Mouse (Mus musculus) lung, embryonic 15.5 days (tissue): ENCODE measurements around the gene 4922502D21Rik. TPM values are rescaled to one million over a fixed set of nuclear protein-coding genes. Genes with fewer than 3 reads are reported as not detected.

Source experiments
- ATAC-seq: fragments of 200-750 bp; cut with Nextera tagmentation; 2 replicates; pipeline ENCODE4 v1.8.0; 2017; ENCODE audit warnings: moderate number of reproducible peaks, borderline replicate concordance; ENCODE audit not compliant: low FRiP score, low TSS enrichment; ENCODE audit errors: extremely low read depth
- H3K27ac ChIP-seq: fragments of 300-500 bp; sonication (generic); 2 replicates; pipeline ENCODE4 v1.5.1; 2015; ENCODE audit warnings: moderate library complexity, mild to moderate bottlenecking, inconsistent platforms
- H3K27me3 ChIP-seq: fragments of 300-500 bp; sonication (generic); 2 replicates; pipeline ENCODE4 v1.6.1; 2015; ENCODE audit warnings: inconsistent platforms
- H3K36me3 ChIP-seq: fragments of 300-500 bp; sonication (generic); 2 replicates; pipeline ENCODE4 v1.6.1; 2015; ENCODE audit warnings: inconsistent platforms
- H3K4me1 ChIP-seq: fragments of 300-500 bp; sonication (generic); 2 replicates; pipeline ENCODE4 v1.6.1; 2015; ENCODE audit warnings: inconsistent platforms
- H3K4me2 ChIP-seq: fragments of 300-500 bp; sonication (generic); 2 replicates; pipeline ENCODE4 v1.6.1; 2015; ENCODE audit warnings: inconsistent platforms, mild to moderate bottlenecking, moderate library complexity
- H3K4me3 ChIP-seq: fragments of 300-500 bp; sonication (generic); 2 replicates; pipeline ENCODE4 v1.5.1; 2015; ENCODE audit warnings: mild to moderate bottlenecking, inconsistent platforms
- H3K9ac ChIP-seq: fragments of 300-500 bp; sonication (generic); 2 replicates; pipeline ENCODE4 v1.6.1; 2015; ENCODE audit warnings: inconsistent platforms
- H3K9me3 ChIP-seq: fragments of 300-500 bp; sonication (generic); 2 replicates; pipeline ENCODE4 v1.6.1; 2016; ENCODE audit warnings: inconsistent platforms
- WGBS: fragments of 180-500 bp; shearing (Covaris S2); methylation state at CpG from one replicate; pipeline ENCODE4 v1.1.7; 2015; 5-methylcytosine and 5-hydroxymethylcytosine counted together
- polyA plus RNA-seq: library from polyadenylated mRNA; unstranded; fragments of >200 nt; fragmentation: Nextera tagmentation; extraction: Ambion mirVana; gene quantifications from 2 replicates; pipeline ENCODE4 v1.2.1, GENCODE M21; 2015

The 4922502D21Rik gene
- polyA plus RNA-seq, 1 experiment from 2014 or later = not detected

GRCm38 (mm10) chr6:129284384-129285104 lies 47.1 kb downstream of the 4922502D21Rik start:
- H3K27me3 ChIP-seq = no peaks in the 10 kb centered on the region
- no peaks in the 10 kb centered on the region for H3K4me1 ChIP-seq
- ATAC-seq = no peak
- no peak overlapping the region for H3K4me3 ChIP-seq
- H3K4me2 ChIP-seq = no peak overlapping the region
- 42% methylated on average over 7 of the region's 7 CpGs for WGBS
- H3K27ac ChIP-seq = no peak overlapping the region
- H3K36me3 ChIP-seq = no peaks in the 10 kb centered on the region
- no peak overlapping the region for H3K9ac ChIP-seq
- no peaks in the 10 kb centered on the region for H3K9me3 ChIP-seq

GRCm38 (mm10) chr6:129283271-129283670 lies 48.3 kb downstream of the 4922502D21Rik start:
- 54% methylated on average over 3 of the region's 3 CpGs for WGBS
- Histone ChIP-seq H3K9ac (no peak overlapping the region), H3K27me3 (no peaks in the 10 kb centered on the region), H3K4me3 (no peak overlapping the region), H3K36me3 (no peaks in the 10 kb centered on the region), H3K4me1 (no peaks in the 10 kb centered on the region), H3K27ac (no peak overlapping the region), H3K9me3 (no peaks in the 10 kb centered on the region), H3K4me2 (no peak overlapping the region)
- ATAC-seq = no peak

- H3K27me3 ChIP-seq = no peaks in the 10 kb centered on the region
- ATAC-seq = no peak
These were observed 55.1 kb downstream of the 4922502D21Rik start for GRCm38 (mm10) chr6:129276483-129276882.

GRCm38 (mm10) chr6:129275624-129276203 lies 55.9 kb downstream of the 4922502D21Rik start:
- Histone ChIP-seq H3K27me3 (no peaks in the 10 kb centered on the region), H3K4me1 (no peaks in the 10 kb centered on the region), H3K9ac (no peak overlapping the region), H3K9me3 (no peaks in the 10 kb centered on the region), H3K4me3 (no peak overlapping the region), H3K36me3 (no peaks in the 10 kb centered on the region), H3K4me2 (no peak overlapping the region), H3K27ac (no peak overlapping the region)
- WGBS = 63% methylated on average over 3 of the region's 3 CpGs
- ATAC-seq = no peak

More at GRCm38 (mm10) chr6:129276483-129276882, 55.1 kb downstream of the 4922502D21Rik start:
- Histone ChIP-seq H3K9ac (no peak overlapping the region), H3K27ac (no peak overlapping the region), H3K4me2 (no peak overlapping the region), H3K4me3 (no peak overlapping the region), H3K4me1 (no peaks in the 10 kb centered on the region), H3K36me3 (no peaks in the 10 kb centered on the region), H3K9me3 (no peaks in the 10 kb centered on the region)
- WGBS = 91% methylated on average over 2 of the region's 2 CpGs

- H3K27me3 ChIP-seq = no peaks in the 10 kb centered on the region
- WGBS = 58% methylated on average over 9 of the region's 9 CpGs
These were observed 56.4 kb downstream of the 4922502D21Rik start, which contains the start of gene Cd69 for GRCm38 (mm10) chr6:129275220-129275619. Gene Cd69 (minus strand): TSS chr6:129275436.

GRCm38 (mm10) chr6:129274476-129274875 lies 57.1 kb downstream of the 4922502D21Rik start:
- Histone ChIP-seq H3K27me3 (no peaks in the 10 kb centered on the region), H3K9me3 (no peaks in the 10 kb centered on the region), H3K36me3 (no peaks in the 10 kb centered on the region), H3K4me1 (no peaks in the 10 kb centered on the region), H3K27ac (no peak overlapping the region), H3K4me2 (no peak overlapping the region), H3K4me3 (no peak overlapping the region), H3K9ac (no peak overlapping the region)
- ATAC-seq = no peak
- WGBS = 77% methylated on average over 2 of the region's 2 CpGs

More at GRCm38 (mm10) chr6:129275220-129275619, 56.4 kb downstream of the 4922502D21Rik start, which contains the start of gene Cd69:
- no peak within 1 kb of the TSS for H3K4me2 ChIP-seq
- H3K4me3 ChIP-seq = no peak within 1 kb of the TSS
- no peak within 1 kb of the TSS for H3K9ac ChIP-seq
- no peaks in the 10 kb centered on the region for H3K36me3 ChIP-seq
- no peaks in the 10 kb centered on the region for H3K9me3 ChIP-seq
- no peak within 1 kb of the TSS for H3K27ac ChIP-seq
- ATAC-seq = no peak
- no peaks in the 10 kb centered on the region for H3K4me1 ChIP-seq

- WGBS = 73% methylated on average over 3 of the region's 3 CpGs
- no peak overlapping the region for H3K9ac ChIP-seq
- no peak overlapping the region for H3K27ac ChIP-seq
- H3K9me3 ChIP-seq = no peaks in the 10 kb centered on the region
- H3K27me3 ChIP-seq = no peaks in the 10 kb centered on the region
- H3K36me3 ChIP-seq = no peaks in the 10 kb centered on the region
- no peak for ATAC-seq
- no peak overlapping the region for H3K4me2 ChIP-seq
- H3K4me1 ChIP-seq = no peaks in the 10 kb centered on the region
- H3K4me3 ChIP-seq = no peak overlapping the region
These were observed 57.9 kb downstream of the 4922502D21Rik start for GRCm38 (mm10) chr6:129273662-129274061.

Other genes starting within 250 kb of the 4922502D21Rik start
- gene Clec2e, start 230.9 kb downstream of the 4922502D21Rik start, polyA plus RNA-seq = not detected in 2 replicates
- 1.2 and 1.5 TPM in 2 replicates for gene Clec2d, start 151.2 kb downstream of the 4922502D21Rik start, polyA plus RNA-seq
- gene Cd69, start 56.4 kb downstream of the 4922502D21Rik start, polyA plus RNA-seq = 0.15 and 0.39 TPM in 2 replicates
- gene Clec12a, start 10.9 kb upstream of the 4922502D21Rik start, polyA plus RNA-seq = 3.0 and 3.5 TPM in 2 replicates
- 0.47 TPM in 1 of 2 replicates, not detected in the other for gene Clec12b, start 54.1 kb upstream of the 4922502D21Rik start, polyA plus RNA-seq
- gene Clec1b, start 65.5 kb upstream of the 4922502D21Rik start, polyA plus RNA-seq = 2.6 and 4.6 TPM in 2 replicates
- 0.95 and 1.0 TPM in 2 replicates for gene Clec9a, start 77.1 kb upstream of the 4922502D21Rik start, polyA plus RNA-seq
- gene Clec1a, start 120.2 kb upstream of the 4922502D21Rik start, polyA plus RNA-seq = 25.0 and 27.8 TPM in 2 replicates
- gene Olr1, start 175.4 kb upstream of the 4922502D21Rik start, polyA plus RNA-seq = 0.15 TPM in 1 of 2 replicates, not detected in the other
- gene Tmem52b, start 180.8 kb upstream of the 4922502D21Rik start, polyA plus RNA-seq = 0.19 and 0.27 TPM in 2 replicates
- 47.0 and 48.2 TPM in 2 replicates for gene Gabarapl1, start 201.4 kb upstream of the 4922502D21Rik start, polyA plus RNA-seq
- gene Klre1, start 246.1 kb upstream of the 4922502D21Rik start, polyA plus RNA-seq = not detected in 2 replicates